Mouse (Mus musculus) testis, adult 2 months (tissue): ENCODE results near the gene Xrcc1.

ENCODE experiments used
- CTCF ChIP-seq: fragments of 200-500 bp; IDR thresholded peaks from 2 replicates; pipeline ENCODE4 v1.5.1; 2012; ENCODE audit warnings: low read depth, mild to moderate bottlenecking, inconsistent platforms, low read length, moderate library complexity; ENCODE audit not compliant: control insufficient read depth, insufficient read depth, insufficient replicate concordance
- POLR2A ChIP-seq: fragments of 200-500 bp; IDR thresholded peaks from 2 replicates; pipeline ENCODE4 v1.6.1; 2012; ENCODE audit warnings: low read depth, mild to moderate bottlenecking, inconsistent platforms, low read length, moderate library complexity; ENCODE audit not compliant: control insufficient read depth

DNA sequence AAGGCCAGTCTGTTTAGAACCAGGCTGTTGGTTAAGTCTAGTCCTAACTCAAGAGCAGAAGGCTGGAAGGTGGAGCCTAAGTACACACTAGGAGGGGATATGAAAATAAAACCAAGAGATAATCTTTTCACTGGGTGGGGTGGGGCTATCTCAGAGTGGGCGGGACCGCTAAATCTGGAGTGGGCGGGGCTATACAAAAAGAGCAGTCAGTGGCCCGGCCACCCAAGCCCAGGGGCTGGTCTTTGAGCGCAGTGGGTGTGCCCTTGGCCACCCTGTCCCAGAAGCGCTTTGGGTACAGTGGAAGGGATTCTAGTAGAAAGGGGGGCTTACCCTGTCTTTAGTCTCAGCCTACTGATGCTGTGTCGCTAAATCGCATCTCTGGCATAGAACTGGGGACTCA lies 40.7 kb downstream of the Xrcc1 start:
- no peak for TF ChIP-seq POLR2A
- no peak for TF ChIP-seq CTCF
